Mouse (Mus musculus): ENCODE data around the gene Acoxl.

Acoxl gene

DNA sequence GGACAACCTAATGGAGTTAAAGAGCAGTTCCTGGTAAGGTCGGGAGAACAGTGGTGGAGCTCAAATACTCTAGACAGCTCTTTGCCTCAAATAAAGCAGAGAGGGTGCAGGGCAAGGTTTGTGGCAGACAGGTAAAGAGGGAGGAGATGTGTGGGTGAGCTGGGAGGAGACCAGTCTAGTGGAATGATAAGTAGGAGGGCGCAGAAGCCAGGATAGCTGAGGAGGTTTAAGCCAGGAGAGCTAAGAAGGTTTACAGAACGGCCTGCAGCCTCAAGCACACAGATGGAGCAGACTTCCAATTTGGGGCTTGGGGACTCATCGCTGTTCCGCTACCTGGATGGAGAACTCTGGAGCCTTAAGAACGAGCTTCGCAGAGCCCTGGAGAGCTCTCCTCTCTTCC lies at the start of gene Acoxl:
Gene Acoxl (plus strand): TSS at position 301 of the 400 bp plus-strand sequence.
- DNase-seq, result no peak

DNA sequence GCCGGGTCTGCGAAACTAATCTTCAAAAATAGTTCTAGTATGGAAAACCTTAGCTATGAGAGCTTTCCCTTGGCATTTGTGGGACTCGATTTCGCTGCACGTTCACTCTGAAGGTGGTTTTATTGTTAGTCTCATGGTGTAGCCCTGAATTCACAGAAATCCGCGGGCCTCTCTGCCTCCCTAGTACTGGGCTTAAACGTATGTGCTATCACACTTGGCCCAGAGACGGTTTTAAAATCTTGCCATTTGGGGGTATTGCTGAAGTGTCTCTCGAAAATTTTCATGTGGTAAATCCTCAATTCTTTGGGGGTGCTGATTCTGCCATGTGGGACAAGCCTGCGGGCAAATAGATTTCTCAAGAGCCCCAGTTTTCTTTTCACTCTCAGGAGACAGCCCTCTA lies 49.5 kb upstream of the Acoxl start:
- DNase-seq, result no peak

DNA sequence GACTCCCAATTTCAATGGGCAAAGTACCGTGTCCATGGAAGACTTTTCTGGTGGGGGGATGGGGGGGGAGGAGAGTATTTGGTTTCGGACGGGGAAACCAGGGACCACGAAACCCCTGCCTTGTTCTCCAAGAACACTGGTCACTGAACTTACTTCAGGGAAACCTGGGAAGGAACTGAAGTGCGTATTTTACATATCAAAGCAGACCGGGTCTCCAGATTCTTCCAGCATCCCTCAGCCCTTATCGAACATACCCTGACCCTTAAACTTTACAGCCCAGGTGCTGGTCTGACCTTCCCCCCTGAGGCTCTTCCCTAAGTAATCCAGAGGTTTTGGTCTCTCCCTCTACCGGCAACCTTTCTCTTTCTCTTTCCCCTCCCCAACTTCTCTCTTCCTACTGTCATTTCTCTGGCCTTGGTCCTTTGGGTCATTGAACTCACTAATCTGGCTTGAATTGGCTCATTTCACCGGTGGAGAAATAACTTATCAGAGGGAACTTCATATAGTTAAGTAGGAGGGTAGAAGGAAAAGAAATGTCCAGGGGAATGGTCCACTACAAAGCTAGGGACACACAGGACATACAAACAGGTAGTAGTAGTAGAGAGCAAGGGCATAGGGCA lies 48.9 kb upstream of the Acoxl start:
- no peak for DNase-seq

GRCm38 (mm10) chr2:127791919-127792603 lies 46.6 kb upstream of the Acoxl start, which contains the start of gene Mtln:
Gene Mtln (minus strand): TSS chr2:127792488.
- peak; percentile 90 for DNase-seq

DNA sequence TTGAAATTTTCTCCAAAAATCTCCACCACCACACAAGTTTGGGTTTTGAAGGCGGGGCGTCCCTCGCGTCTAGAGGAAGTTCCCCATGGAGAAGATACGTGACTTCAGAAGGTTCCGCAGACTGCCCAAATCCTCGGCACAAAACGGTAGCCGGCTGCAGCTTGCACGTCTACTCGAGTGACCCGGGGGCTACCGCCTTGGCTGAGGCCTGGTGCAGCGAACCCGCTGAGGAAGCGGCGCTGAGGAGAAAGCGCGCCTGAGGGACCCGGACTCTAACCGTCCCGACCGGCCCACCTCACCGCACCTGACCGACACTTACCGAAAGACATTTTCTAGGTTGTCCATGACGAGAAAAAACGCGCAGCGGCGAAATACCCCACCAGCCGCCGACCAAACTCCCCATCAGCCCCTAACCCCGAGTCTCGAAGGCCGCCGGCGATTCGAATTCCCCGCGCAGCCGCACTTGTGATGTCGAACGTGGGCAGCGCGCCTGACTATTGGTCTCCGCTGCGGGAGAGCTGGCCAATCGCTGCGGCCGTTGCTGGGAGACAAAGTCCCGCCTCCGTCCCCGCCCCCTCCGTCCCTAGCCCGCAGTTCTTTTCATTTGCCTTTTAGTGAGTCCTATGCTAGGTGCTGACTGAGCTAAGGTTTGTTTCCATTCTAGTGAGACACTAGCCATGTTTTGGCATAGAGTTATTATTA lies 7.1 kb upstream of the Acoxl start, which contains the start of gene Bub1:
Gene Bub1 (minus strand): TSS at position 465 of the 702 bp plus-strand sequence.
- peak; percentile 96 for DNase-seq

GRCm38 (mm10) chr2:127832103-127832832 lies 6.4 kb upstream of the Acoxl start:
- no peak for DNase-seq

DNA sequence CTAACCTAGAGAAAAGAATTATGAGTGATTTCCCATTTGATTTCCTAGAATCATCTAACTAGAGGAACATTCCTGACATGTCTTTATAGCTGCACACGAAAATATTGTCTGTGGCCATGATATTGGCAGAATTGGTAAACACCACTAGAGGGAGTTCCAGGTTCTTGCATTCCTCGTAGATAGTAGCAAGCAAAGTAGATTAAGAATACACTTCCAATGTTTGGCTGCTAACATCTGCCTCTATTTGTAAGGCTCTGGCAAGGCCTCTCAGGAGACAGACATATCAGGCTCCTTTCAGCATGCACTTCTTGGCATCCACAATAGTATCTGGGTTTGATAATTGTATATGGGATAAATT lies 5.9 kb upstream of the Acoxl start:
- DNase-seq, result no peak

DNA sequence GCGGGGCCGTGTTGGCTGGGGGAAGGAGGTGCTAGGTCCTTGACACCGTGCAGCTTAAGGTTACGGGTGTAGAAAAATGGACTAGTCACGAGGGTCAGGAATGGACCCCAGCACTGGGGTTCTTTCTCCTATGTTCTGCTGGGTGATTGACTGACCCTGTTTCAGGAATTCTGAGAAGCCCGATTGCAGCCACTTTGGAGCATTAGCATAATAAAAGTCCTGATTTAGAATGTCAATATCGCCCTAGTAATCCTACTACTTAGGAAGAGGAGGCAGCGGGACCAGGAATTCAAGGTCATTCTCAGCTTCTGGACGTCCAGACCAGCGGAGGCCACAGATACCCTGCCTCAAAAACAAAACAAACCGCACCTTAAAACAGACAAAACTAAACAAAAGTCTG lies 749 bp downstream of the Acoxl start:
- no peak for DNase-seq

DNA sequence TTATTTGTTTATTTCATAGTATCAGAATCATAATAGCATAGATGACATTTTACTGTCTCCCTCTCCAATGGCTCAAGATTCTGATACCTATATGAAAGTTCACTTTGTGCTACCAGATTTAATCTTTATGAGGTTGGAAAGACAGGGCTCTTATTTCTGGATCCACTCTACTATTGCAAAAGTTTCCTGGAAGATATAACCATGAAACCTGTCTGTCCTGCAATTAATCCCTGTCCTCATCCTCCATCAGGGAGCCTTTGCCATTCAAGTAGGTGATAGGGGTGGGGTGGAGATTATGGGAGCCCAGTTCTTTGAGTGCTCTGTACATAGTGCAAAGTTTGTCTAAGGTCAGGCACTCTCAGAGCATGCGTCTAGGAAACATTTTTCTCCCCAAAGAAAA lies 2.7 kb downstream of the Acoxl start:
- no peak for DNase-seq

GRCm38 (mm10) chr2:127842421-127842820 lies 3.7 kb downstream of the Acoxl start:
- no peak for DNase-seq

- DNase-seq, result no peak
Measured at GRCm38 (mm10) chr2:127845346-127845982, 6.8 kb downstream of the Acoxl start.

DNA sequence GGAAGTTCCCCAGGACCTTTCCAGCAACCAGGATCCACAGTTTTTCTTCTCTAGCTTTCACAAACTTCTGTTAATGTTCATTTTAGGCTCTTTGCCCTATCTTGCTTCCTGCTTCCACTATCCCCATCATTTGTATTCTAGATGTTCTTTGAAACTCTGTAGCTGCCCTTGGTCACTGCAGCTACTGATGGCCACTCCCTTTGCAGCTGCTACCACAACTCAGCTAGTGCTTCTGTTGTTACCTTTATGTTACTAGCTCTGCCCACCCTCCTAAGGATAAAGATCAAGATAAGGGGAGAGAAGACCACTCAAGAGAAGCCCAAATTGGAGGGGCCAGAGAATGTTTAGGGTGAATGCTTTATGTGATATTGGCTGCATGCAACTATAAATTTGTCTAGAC lies 7.3 kb downstream of the Acoxl start:
- DNase-seq, result no peak

GRCm38 (mm10) chr2:127846571-127846970 lies 7.9 kb downstream of the Acoxl start:
- DNase-seq, result no peak

GRCm38 (mm10) chr2:127850371-127850770 lies 11.7 kb downstream of the Acoxl start:
- DNase-seq, result no peak

DNA sequence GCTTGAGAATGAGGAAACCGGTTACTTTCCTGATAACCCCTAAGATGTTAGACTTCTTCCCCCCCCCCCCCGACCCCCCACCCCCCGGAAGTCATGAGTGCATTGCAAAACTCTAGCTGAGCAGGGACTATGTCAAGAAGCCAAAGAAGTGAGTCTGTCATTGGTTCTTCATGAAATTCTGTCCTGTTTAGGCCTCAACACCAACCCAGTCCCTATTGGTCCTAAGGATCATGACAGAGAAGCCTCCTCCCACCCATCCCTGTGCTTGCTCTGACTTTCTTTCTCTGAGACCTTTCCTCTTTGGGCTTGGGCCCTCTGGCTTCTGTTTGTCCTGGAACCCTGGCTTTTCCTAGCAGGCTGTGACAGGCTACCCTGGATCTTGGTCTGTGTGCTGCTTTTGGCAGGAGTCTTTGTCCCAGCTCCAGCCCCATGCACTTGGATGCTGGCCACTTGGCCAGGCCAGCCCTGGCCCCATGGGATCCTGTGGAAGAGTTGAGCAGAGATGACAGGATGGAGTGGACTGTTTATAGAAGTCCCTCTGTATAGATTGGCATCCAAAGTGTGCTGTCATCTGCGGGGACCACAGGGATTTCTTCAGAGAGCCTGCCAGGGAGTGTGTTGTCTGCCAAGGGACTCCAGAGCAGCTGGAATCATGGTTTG lies 15.8 kb downstream of the Acoxl start:
- DNase-seq, result peak; percentile 48

DNA sequence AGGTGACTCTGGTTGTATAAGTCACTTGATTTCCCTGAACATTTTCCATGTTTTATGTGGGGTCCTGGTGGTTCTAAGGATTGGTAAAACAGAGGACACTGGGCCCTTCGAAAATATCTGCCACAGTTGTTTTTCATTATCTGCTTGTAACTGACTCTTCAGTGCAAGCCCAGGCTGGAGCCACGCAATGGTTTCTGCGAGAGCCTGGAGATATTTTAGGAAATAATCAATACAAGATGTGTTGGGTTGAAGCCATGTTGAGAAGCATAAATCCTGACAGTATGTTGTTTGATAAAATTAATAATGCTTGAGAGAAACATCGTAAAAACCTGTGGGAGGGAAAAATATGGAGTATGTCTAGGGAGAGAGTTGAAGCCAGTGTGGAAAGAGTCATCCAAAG lies 25.7 kb downstream of the Acoxl start:
- no peak for DNase-seq

- DNase-seq, result no peak
Measured at GRCm38 (mm10) chr2:127881063-127881462, 42.4 kb downstream of the Acoxl start.

DNA sequence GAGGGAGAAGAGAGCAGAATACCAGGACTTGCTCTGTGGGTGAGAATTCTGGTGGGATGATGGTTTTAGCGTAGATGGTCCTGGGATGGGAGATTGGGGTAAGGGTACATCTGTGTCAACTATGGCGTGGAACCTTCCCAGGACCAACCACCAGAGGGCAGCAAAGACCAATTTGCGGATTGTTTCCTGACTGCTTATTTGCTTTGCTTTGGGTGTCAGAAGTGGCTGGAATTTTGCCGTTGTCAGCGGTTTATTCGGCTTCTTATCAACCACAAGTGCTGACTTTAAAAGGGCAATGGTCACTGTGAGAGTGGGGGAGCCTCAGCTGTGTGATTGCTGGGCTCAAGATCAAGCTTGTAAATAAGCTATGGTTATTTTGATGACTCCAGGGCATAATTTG lies 50.8 kb downstream of the Acoxl start:
- peak; percentile 66 for DNase-seq

GRCm38 (mm10) chr2:127889979-127890378 lies 51.3 kb downstream of the Acoxl start:
- no peak for DNase-seq

DNA sequence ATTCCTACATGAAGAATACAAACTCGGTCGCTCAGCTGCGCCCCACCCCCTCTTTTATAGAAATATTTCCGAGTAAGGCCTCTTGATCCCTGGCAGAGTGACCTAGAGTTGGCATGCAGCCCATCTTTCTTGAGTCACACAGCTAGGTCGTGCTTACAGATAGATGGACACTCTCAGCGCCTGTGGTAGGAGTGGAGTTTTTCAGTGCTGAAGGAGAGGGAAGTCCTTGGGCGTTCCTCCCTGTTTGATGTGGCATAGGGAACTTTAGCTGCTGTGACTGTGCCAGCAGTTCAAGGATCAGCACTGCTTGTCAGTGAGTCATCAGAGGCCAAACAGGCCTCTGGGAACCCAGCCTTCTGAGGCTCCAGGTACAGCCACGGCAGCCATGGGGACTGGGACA lies 51.9 kb downstream of the Acoxl start:
- DNase-seq, result no peak

- DNase-seq, result no peak
Measured at GRCm38 (mm10) chr2:127891056-127891455, 52.4 kb downstream of the Acoxl start.

- DNase-seq, result no peak
Measured at GRCm38 (mm10) chr2:127894890-127895289, 56.2 kb downstream of the Acoxl start.
